Mouse (Mus musculus) urinary bladder, adult 2 months (tissue): ENCODE results near the gene Usp6nl. TPM values are rescaled to one million over a fixed set of nuclear protein-coding genes. Genes with fewer than 3 reads are reported as not detected.

Experiments
- DNase-seq: peaks from one replicate; pipeline ENCODE4 v3.0.0; 2022; ENCODE audit warnings: low spot score
- polyA plus RNA-seq: library from polyadenylated mRNA; depleted of rRNA; stranded (reverse); fragments of >200 nt; gene quantifications from 2 replicates; pipeline ENCODE4 v1.2.3, GENCODE M21; 2012

Usp6nl gene
- polyA plus RNA-seq, 1 experiment, result 6.0 TPM

GRCm38 (mm10) chr2:6367497-6367896 is 45.0 kb downstream of the Usp6nl start:
- DNase-seq, result no peak

GRCm38 (mm10) chr2:6374216-6374615 is 51.7 kb downstream of the Usp6nl start:
- no peak for DNase-seq

GRCm38 (mm10) chr2:6376071-6376470 is 53.6 kb downstream of the Usp6nl start:
- DNase-seq, result no peak

GRCm38 (mm10) chr2:6376941-6377340 is 54.5 kb downstream of the Usp6nl start:
- no peak for DNase-seq

- no peak for DNase-seq
Observed at GRCm38 (mm10) chr2:6378590-6379205, 56.2 kb downstream of the Usp6nl start.

GRCm38 (mm10) chr2:6379731-6380212 is 57.3 kb downstream of the Usp6nl start:
- DNase-seq, result no peak

- no peak for DNase-seq
Observed at GRCm38 (mm10) chr2:6380401-6380800, 57.9 kb downstream of the Usp6nl start.

- DNase-seq, result no peak
Observed at GRCm38 (mm10) chr2:6384407-6385146, 62.1 kb downstream of the Usp6nl start.

- no peak for DNase-seq
Observed at GRCm38 (mm10) chr2:6389162-6389561, 66.7 kb downstream of the Usp6nl start.

GRCm38 (mm10) chr2:6391261-6391660 is 68.8 kb downstream of the Usp6nl start:
- DNase-seq, result no peak

GRCm38 (mm10) chr2:6391940-6392339 is 69.5 kb downstream of the Usp6nl start:
- no peak for DNase-seq

GRCm38 (mm10) chr2:6395851-6396625 is 73.6 kb downstream of the Usp6nl start:
- no peak for DNase-seq

- no peak for DNase-seq
Observed at GRCm38 (mm10) chr2:6396626-6397146, 74.2 kb downstream of the Usp6nl start.

- DNase-seq, result no peak
Observed at GRCm38 (mm10) chr2:6397166-6397565, 74.7 kb downstream of the Usp6nl start.

- DNase-seq, result no peak
Observed at GRCm38 (mm10) chr2:6398826-6399225, 76.4 kb downstream of the Usp6nl start.

- no peak for DNase-seq
Observed at GRCm38 (mm10) chr2:6401039-6401438, 78.6 kb downstream of the Usp6nl start.

GRCm38 (mm10) chr2:6403375-6403774 is 80.9 kb downstream of the Usp6nl start:
- no peak for DNase-seq

- DNase-seq, result no peak
Observed at GRCm38 (mm10) chr2:6403991-6404390, 81.5 kb downstream of the Usp6nl start.

- no peak for DNase-seq
Observed at GRCm38 (mm10) chr2:6404627-6405026, 82.2 kb downstream of the Usp6nl start.

GRCm38 (mm10) chr2:6405059-6406033 is 82.9 kb downstream of the Usp6nl start:
- DNase-seq, result peak; percentile 37

GRCm38 (mm10) chr2:6407711-6408110 is 85.2 kb downstream of the Usp6nl start:
- DNase-seq, result no peak
